Mouse (Mus musculus): Measurements from ENCODE around the gene Ccdc62.

GRCm38 (mm10) chr5:124003375-124003774 lies 72.9 kb downstream of the Ccdc62 start:
- TF ChIP-seq POLR2A (IDR thresholded peaks at IDR 0.05; ENCODE audit: extremely low read depth, insufficient read depth, low read length) (no peak), CTCF (IDR thresholded peaks at IDR 0.05; ENCODE audit: extremely low read depth, insufficient read depth, low read length) (no peak)
